Mouse (Mus musculus) hindlimb bud, embryonic 11.5 days (tissue): ENCODE measurements around the gene Fhl3.
"Not testable (repeated sequence)": the region's sequence is repeated elsewhere in the genome, so short reads cannot be mapped to it uniquely, and the experiment has no call there.

Experiments used
- DNase-seq: peaks from one replicate; pipeline ENCODE4 v3.0.0-alpha.2; 2012; ENCODE audit warnings: low read depth, low spot score; ENCODE audit errors: extremely low spot score

The Fhl3 gene

GRCm38 (mm10) chr4:124708518-124709477 is 8.3 kb downstream of the Fhl3 start:
- DNase-seq: no peak

DNA sequence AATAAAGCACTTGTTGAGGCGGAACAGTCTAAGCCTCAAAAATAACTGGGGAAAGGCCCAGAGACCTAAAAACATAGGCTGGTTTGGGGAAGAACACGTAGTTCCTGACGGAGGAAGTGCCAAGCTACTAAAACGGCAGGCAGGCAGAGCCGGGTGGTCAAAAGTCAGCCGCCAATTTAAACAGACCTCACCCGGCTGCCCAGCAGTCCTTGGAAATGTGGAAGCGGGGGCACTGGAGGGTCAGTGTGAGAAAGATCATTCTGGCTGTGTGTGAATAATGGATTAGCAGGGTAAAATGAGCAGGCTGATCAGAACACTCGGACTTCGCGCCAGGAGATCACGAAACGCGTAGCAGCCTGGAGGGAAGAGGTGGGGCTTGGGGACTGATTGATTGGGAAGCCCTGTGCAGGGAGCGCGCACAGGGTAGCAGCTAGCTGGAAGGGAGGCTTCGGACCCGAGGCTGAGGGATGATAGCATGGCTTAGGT is 9.5 kb downstream of the Fhl3 start:
- no peak for DNase-seq

DNA sequence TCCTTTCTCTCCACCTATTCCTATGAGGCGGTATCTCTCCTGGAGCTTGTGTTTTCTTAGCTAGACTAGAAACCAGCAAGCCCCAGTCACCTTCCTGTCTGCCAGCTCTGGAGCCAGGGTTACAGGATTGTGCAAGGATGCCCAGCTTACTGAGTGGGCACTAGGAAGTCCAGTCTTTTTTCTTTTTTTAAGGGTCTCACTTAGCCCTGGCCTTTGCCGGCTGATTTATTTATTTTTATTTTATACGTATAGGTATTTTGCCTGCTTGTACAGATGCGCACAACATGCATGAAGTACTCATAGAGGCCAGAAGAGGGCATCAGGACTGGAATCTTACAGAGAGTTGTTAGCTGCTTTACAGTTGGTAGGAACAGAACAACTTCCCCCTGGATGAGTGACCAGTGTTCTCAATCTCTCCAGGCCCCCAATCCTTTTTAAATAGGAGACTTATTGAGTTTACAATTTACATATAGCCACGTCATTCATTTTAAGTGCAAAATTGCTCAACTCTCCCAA is 10.3 kb downstream of the Fhl3 start:
- no peak for DNase-seq

- no peak for DNase-seq
Measured at GRCm38 (mm10) chr4:124712618-124713017, 12.1 kb downstream of the Fhl3 start.

DNA sequence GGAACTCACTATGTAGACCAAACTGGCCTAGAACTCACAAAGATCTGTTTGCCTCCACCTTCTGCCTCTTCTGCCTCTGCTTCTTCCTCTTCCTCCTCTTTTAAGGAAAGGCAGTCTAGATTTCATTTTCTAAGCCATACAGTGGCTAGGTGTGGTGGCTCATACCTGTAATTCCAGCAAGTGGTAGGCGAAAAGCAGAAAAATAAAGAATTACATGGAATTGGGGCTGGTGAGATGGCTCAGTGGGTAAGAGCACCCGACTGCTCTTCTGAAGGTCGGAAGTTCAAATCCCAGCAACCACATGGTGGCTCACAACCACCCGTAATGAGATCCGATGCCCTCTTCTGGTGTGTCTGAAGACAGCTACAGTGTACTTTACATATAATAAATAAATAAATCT is 13.3 kb downstream of the Fhl3 start:
- not testable (repeated sequence) for DNase-seq

DNA sequence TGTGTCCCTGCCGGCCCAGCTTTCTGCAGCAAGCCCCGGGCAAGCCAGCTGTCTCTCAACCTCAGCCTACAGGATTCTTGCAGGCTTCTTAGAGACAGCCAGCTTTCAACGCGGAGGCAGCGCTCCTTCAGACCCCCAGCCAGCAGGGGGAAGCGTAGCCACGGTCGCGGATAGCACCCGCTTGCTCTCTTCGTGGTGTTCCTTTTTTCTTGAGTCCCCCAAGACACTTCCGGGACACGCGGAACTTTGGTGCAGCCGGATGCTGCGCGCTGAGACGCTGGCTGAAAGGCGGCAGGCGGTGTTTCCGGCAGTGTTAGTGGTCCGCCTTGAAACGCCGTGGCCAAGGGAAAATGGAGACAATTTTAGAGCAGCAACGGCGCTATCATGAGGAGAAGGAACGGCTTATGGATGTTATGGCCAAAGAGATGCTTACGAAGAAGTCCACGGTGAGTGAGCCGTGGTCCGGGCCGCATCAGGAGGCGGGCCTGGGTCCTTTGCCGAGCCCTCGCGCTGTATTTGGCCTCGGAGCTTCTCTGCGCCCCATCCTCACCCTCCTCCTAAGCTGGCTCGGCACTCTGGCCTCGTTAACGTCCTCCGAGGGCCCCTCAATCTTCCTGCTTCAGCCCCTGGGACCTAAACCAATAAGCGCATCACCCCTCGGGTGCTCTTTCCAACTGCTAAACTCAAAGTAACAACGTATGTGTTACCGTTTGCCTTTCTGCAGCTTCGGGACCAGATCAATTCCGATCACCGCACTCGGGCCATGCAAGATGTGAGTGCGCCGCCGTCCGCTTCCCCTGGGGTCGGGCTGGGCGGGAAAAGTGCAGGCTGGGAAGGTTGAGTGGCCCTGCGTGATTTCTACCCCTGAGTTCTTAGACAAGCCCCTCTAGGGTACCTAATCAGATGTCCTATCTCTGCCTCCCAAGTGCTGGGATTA is 14.3 kb downstream of the Fhl3 start, which contains the start of gene Sf3a3:
Gene Sf3a3, plus strand, starts transcription at position 232 of the 937 bp plus-strand sequence.
- no peak for DNase-seq

DNA sequence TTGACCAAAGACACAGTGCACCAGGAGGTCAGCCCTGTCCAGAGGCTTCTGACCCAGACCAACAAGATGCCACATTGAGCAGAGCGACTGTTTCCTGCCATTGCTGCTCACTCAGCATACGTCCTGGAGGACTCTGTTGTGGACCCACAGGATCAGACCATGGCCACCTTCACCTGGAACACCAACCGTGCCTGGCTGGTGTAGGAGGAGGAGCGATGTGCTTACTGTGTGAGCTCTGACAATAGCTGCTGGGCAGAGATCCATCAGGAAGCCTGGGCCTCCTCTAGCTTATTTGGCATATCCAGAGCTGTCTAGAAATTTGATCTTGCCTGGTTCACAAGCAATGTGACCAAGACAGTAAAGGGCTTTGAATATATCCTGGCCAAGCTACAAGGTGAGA is 18.6 kb downstream of the Fhl3 start:
- no peak for DNase-seq

- no peak for DNase-seq
Measured at GRCm38 (mm10) chr4:124726121-124726520, 25.6 kb downstream of the Fhl3 start.

- DNase-seq: no peak
Measured at GRCm38 (mm10) chr4:124736952-124737351, 36.5 kb downstream of the Fhl3 start.

GRCm38 (mm10) chr4:124737486-124737885 is 37.0 kb downstream of the Fhl3 start:
- no peak for DNase-seq

- DNase-seq: no peak
Measured at GRCm38 (mm10) chr4:124738013-124738412, 37.5 kb downstream of the Fhl3 start.

GRCm38 (mm10) chr4:124738783-124739182 is 38.3 kb downstream of the Fhl3 start:
- DNase-seq: no peak

DNA sequence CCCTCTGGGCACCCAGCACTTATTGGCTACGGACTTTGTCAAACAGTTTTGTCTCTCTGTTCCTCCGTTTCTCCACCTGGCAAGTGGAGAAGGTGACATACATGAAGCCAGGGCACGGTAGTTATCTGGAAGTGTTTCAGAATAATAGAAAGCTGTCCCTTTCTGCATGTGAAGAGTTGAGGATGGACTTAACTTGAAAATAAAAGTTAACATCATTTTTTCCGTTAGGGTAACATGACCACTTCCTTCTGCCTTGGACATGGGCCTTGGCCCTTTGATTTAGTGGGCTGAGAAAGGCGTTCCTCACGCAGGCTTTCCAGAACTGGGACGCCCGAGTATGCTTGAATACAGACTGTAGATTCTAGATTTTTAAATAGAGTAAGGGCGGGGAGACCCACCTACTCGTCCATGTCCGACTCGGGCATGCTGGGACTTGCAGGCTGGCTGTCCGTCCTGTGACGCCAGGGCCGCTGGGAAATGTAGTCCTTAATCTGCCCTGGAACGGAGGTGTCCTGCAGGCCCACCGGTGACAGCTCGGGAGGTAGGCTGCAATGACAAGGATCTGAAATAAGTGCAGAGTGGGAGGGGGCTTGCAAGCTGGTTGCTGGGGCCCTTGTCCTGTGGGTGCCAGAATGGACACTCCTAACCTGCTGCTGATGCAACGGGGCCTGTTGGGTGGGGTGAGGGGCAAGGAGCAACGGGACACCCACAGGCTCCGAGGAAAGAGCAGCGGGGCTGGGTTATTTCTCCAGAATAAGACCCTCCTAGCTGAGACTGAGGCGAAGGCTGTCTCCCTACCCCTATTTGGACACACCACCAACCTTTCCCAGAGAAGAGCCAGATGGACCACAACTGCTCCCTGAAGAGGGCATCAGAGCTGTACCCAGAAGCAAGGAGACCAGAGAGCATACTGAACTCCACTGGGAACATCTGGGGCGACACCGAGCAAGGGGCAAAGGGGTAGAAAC is 41.2 kb downstream of the Fhl3 start, which contains the start of gene Inpp5b:
Gene Inpp5b, plus strand, starts transcription at position 475 of the 968 bp plus-strand sequence.
- peak; percentile 20 for DNase-seq

- no peak for DNase-seq
Measured at GRCm38 (mm10) chr4:124742839-124743238, 42.3 kb downstream of the Fhl3 start.

DNA sequence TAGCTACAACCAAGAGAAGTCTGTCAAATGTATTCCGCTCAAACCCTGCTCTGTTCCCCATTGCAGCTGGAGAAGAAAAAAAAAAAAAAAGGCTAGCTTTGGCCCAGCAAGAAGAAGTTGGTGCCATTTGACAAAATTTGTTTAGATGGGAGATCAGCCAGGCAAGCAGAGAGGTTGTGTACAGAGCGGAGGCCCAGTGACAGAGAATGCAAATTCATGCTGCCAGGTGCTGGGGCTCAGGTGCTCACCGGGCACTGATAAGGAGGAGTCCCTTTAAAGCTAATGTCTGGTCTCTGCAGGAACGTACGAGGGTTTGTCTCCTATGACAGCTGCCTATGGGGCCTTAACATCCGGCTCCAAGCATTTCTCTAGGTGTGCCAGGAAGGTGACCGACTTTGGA is 46.1 kb downstream of the Fhl3 start:
- DNase-seq: no peak

DNA sequence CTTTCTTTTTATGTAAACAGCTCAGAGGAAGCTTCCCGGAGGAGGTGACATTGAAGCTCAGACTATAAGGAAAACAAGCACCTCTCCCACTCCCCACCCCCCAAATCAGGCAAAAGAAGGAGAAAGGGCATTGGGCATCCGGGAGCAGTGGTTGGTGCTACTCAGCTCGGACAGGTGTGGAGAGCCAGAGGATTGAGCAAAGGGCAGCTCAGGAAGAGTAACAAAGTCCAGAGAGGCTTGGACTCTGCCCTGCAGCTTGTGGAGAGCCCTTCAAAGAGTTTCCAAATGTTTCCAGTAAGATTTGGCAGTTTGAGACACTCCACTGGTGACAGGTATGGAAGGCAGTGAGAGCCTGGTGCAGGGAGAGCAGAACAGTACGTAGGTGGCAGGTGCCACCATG is 47.4 kb downstream of the Fhl3 start:
- no peak for DNase-seq

DNA sequence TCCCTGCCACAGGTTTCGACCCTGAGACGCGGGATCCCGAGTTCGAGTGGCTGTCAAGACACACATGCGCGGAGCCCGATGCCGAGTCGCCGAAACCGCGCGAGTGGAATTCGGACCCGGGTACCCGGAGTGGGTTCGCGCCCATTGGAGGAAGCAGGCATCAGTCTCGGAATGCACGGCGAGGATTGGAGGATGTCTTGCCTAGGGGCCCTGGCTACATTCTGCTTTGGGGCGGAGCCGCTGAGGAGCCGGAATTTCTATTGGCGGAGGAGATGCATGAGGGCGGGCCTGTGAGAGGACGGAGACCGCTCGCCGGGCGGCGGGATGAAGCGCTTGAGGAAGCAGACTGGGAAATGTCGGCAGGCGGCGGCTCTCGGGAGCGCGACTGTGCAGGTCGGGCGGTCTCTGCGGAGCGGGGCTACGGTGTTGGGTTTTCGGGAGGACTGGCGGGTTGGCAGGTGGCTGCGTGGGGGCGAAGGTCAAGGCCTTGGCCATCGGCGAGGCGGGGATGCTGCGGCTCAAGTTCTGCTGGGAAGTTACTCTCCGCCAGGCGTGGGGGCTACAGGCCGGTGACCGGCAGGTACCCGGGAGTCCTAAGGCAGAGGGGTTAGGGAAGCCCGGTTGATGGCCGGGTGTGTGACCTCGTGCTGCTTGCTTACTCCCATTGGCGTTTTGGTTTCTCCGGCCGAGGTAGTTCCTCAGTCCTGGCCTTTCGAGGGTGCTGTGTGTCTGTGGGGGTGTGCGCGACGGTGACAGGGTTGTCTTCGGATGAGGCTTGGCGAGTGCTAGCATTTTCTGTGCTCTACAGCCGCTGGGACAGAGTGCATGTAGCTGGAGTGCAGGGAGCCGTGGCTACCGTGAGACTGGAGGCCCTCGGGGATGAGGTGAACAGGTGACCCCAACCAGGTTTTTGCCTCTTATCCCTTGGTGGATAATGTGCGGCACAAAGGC is 51.1 kb downstream of the Fhl3 start:
- DNase-seq: peak; percentile 89

GRCm38 (mm10) chr4:124752281-124753199 is 52.0 kb downstream of the Fhl3 start:
- DNase-seq: no peak
